Mouse (Mus musculus): ENCODE data around the gene Crat.

DNA sequence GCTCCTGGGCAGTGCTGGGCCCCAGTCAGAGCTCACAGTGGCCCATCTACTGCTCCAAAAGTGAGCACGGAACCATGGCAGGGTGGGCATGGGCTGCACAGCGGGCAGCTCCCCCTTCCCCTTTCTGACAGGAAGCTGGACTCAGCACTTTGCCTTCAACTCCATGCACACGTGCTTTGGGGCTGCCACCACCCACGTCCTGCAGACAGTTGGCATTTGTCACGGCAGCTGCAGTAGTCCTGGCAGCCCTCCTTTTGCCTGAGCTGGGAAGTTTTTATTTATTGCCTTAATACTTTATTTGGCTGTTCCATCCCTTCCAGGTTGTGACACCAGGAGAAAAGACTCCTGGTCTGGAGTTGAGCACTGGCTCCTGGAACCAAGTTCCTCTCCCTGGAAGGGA is 30.8 kb downstream of the Crat start:
- TF ChIP-seq POLR2A (IDR thresholded peaks at IDR 0.05; ENCODE audit: borderline replicate concordance, control insufficient read depth, low read depth, low read length) (no peak), CTCF (IDR thresholded peaks at IDR 0.05; ENCODE audit: control insufficient read depth, insufficient read depth, low read length) (no peak)

Data from bone marrow, adult 2 months (tissue).